ENCODE assay signal across 9 mouse cellular contexts in genomic region chr16:29579787-29580176, GRCm38 (mm10). TPM values are rescaled to one million over a fixed set of nuclear protein-coding genes. Genes with fewer than 3 reads are reported as not detected.
DNase-seq lines count a peak whose midpoint lies in the region; ATAC-seq lines count a peak whose summit lies in the region.
"Had no signal": no experiment of that assay in that cellular context is flagged by ENCODE, and none has a peak within 500 bp of the region (broad histone marks: within the 10 kb centered on the region; RNA-seq: fewer than 3 reads in every experiment).

No protein-coding gene starts in this region.

- peak overlapping the region; percentile 92 for H3K9ac ChIP-seq in hindbrain, embryonic 11.5 days (ENCODE audit: low read depth, low read length)

- H3K36me3 ChIP-seq in hindbrain, embryonic 11.5 days (ENCODE audit: control insufficient read depth, insufficient read depth, low read length): no peaks in the 10 kb centered on the region
- H3K36me3 ChIP-seq in macrophage (ENCODE audit: inconsistent target): no peaks in the 10 kb centered on the region

- peak overlapping the region; percentile 94 for H3K4me3 ChIP-seq in hindbrain, embryonic 11.5 days (ENCODE audit: low read depth, low read length)
- H3K4me3 ChIP-seq in macrophage (ENCODE audit: inconsistent target): peak overlapping the region; percentile 98

- no peaks in the 10 kb centered on the region for H3K27me3 ChIP-seq in hindbrain, embryonic 11.5 days (ENCODE audit: control insufficient read depth, insufficient read depth, low read length)

- peak; percentile 7 for DNase-seq in heart, adult 8-10 months (ENCODE audit: low spot score)
- DNase-seq in heart, adult 18-20 months: no peak
- DNase-seq in A20 (ENCODE audit: low read depth, low spot score): peak; percentile 51
- DNase-seq in c-Kit-positive CD71-positive TER-119-positive erythroid progenitor cells, embryonic 14.5 days (ENCODE audit: low spot score): peak; percentile 17
- no peak for DNase-seq in hindbrain, embryonic 11.5 days (ENCODE audit: low spot score)
- no peak for DNase-seq in adrenal gland, postnatal 14 days
- DNase-seq in spleen, postnatal 14 days (ENCODE audit: low spot score in 2 of 2): no peak

- H3K4me2 ChIP-seq in hindbrain, embryonic 11.5 days (replicated peaks; ENCODE audit: low read depth, low read length): peak overlapping the region; percentile 87

- no peak overlapping the region for H3K27ac ChIP-seq in hindbrain, embryonic 11.5 days (ENCODE audit: low read depth, low read length)
- H3K27ac ChIP-seq in macrophage: peak overlapping the region; percentile 45

- peaks cover 46% of the 10 kb centered on the region for H3K79me2 ChIP-seq in macrophage (ENCODE audit: inconsistent target)

- ATAC-seq in hindbrain, embryonic 11.5 days (ENCODE audit: low FRiP score): no peak

- no peaks in the 10 kb centered on the region for H3K9me3 ChIP-seq in hindbrain, embryonic 11.5 days (ENCODE audit: control insufficient read depth, low read length)

- 10% methylated on average over 12 of the region's 12 CpGs for WGBS in hindbrain, embryonic 11.5 days
- 7% methylated on average over 12 of the region's 12 CpGs for WGBS in macrophage (ENCODE audit: missing documents)

- no peaks in the 10 kb centered on the region; the same call in 1 of the 2 replicates for H3K4me1 ChIP-seq in hindbrain, embryonic 11.5 days (replicated peaks; ENCODE audit: control insufficient read depth, insufficient read depth, low read length)

RNA-seq across cellular contexts. Expression of gene Opa1, which starts 0.6 kb away (rescaled TPM):
- total RNA-seq in heart, adult 8-10 months (2022): 100 to 1,000 TPM; 148 to 189 (median 170) TPM
- 100 to 1,000 TPM; 169 to 173 TPM for total RNA-seq in heart, adult 18-20 months (2021)
- 51.2 and 53.8 TPM in 2 replicates for polyA plus RNA-seq in hindbrain, embryonic 11.5 days (2014; fragmentation: Nextera tagmentation; extraction: Ambion mirVana)
- total RNA-seq in macrophage (2018; cell fraction: chromatin; rRNA removed): 100 to 1,000 TPM in 22 of 26 experiments, 10 to 100 TPM in 4; 75.6 to 176 (median 129) TPM
- 10 to 100 TPM; 28.8 to 45.9 (median 38.8) TPM for total RNA-seq in macrophage (2018; cell fraction: cytosol; rRNA removed)
- total RNA-seq in macrophage (2018; cell fraction: nucleus; rRNA removed): 10 to 100 TPM; 46.4 to 97.6 (median 69.5) TPM
- polyA plus RNA-seq in macrophage (2018): 24.8 to 36.2 TPM (median 28.9 TPM) in 3 replicates
- 101 and 104 TPM in 2 replicates for total RNA-seq in adrenal gland, postnatal 14 days (2021)

RNA-seq across cellular contexts. Expression of gene Atp13a4, which starts 35.1 kb away (rescaled TPM):
- under 1 TPM in 1 of 4 experiments, not detected in 3; 0.82 TPM for total RNA-seq in heart, adult 8-10 months (2022)
- not detected for total RNA-seq in heart, adult 18-20 months (2021)
- 0.51 TPM in 1 of 2 replicates, not detected in the other for polyA plus RNA-seq in hindbrain, embryonic 11.5 days (2014; fragmentation: Nextera tagmentation; extraction: Ambion mirVana)
- total RNA-seq in macrophage (2018; cell fraction: chromatin; rRNA removed): 10 to 100 TPM in 1 of 26 experiments, 1 to 10 TPM in 14, under 1 TPM in 1, not detected in 10; 0.49 to 12.4 (median 1.8) TPM
- total RNA-seq in macrophage (2018; cell fraction: cytosol; rRNA removed): under 1 TPM in 11 of 26 experiments, not detected in 15; 0.03 to 0.62 (median 0.12) TPM
- 1 to 10 TPM in 7 of 26 experiments, under 1 TPM in 6, not detected in 13; 0.16 to 3.4 (median 1.3) TPM for total RNA-seq in macrophage (2018; cell fraction: nucleus; rRNA removed)
- polyA plus RNA-seq in macrophage (2018): 0.13 TPM in 1 of 3 replicates, not detected in the others
- 0.30 and 0.64 TPM in 2 replicates for total RNA-seq in adrenal gland, postnatal 14 days (2021)
- total RNA-seq: neutrophil, adult 5-6 weeks had no signal

Comparison
In these comparisons a context has a peak if more than half of its experiments do, and no peak if none do; other contexts are left out.
1. DNase-seq: peak in heart, adult 8-10 months (single experiment), A20 (single experiment) and c-Kit-positive CD71-positive TER-119-positive erythroid progenitor cells, embryonic 14.5 days (single experiment); none in heart, adult 18-20 months (0 of 2), hindbrain, embryonic 11.5 days (single experiment), adrenal gland, postnatal 14 days (single experiment) and spleen, postnatal 14 days (0 of 2).